9 mouse cellular contexts compared by ENCODE assay signal in genomic region chr15:78409570-78410052, GRCm38 (mm10). TPM values are rescaled to one million over a fixed set of nuclear protein-coding genes. Genes with fewer than 3 reads are reported as not detected.
A peak's percentile ranks its signal among the peaks of the same experiment; 100 is the strongest.
DNase-seq lines count a peak whose midpoint lies in the region; ATAC-seq and TF ChIP-seq lines count a peak whose summit lies in the region.
"Had no signal": no experiment of that assay in that cellular context is flagged by ENCODE, and none has a peak within 500 bp of the region (broad histone marks: within the 10 kb centered on the region; RNA-seq: fewer than 3 reads in every experiment).

No protein-coding gene starts in this region.

- WGBS in heart, embryonic 12.5 days = 15% methylated on average over 12 of the region's 12 CpGs
- WGBS in forebrain, postnatal 0 days = 10% methylated on average over 12 of the region's 12 CpGs
- WGBS in neural tube, embryonic 12.5 days = 8% methylated on average over 12 of the region's 12 CpGs

- intact Hi-C loops in heart, postnatal 25 days (cut with DNase I) = no loop called here

- peak overlapping the region; percentile 41 for H3K4me3 ChIP-seq in heart, embryonic 12.5 days
- peak overlapping the region; percentile 22 for H3K4me3 ChIP-seq in forebrain, postnatal 0 days (ENCODE audit: low read depth, low read length)
- H3K4me3 ChIP-seq in neural tube, embryonic 12.5 days = no peak overlapping the region

- H3K9ac ChIP-seq in heart, embryonic 12.5 days = peak overlapping the region; percentile 51
- H3K9ac ChIP-seq in forebrain, postnatal 0 days = no peak overlapping the region
- no peak overlapping the region for H3K9ac ChIP-seq in neural tube, embryonic 12.5 days

- no peak for ATAC-seq in heart, embryonic 12.5 days (ENCODE audit: insufficient number of reproducible peaks, low FRiP score)
- no peak for ATAC-seq in forebrain, postnatal 0 days
- ATAC-seq in neural tube, embryonic 12.5 days (ENCODE audit: low FRiP score, low read depth) = no peak

- peaks cover 50% of the 10 kb centered on the region for H3K27me3 ChIP-seq in heart, embryonic 12.5 days (replicated peaks)
- H3K27me3 ChIP-seq in forebrain, postnatal 0 days (ENCODE audit: insufficient read depth, low read length) = peaks cover 6% of the 10 kb centered on the region; the same call in 1 of the 2 replicates
- H3K27me3 ChIP-seq in neural tube, embryonic 12.5 days (replicated peaks) = peaks cover 42% of the 10 kb centered on the region

- H3K4me1 ChIP-seq in heart, embryonic 12.5 days (replicated peaks) = peaks cover 46% of the 10 kb centered on the region
- peaks cover 14% of the 10 kb centered on the region; the same call in 1 of the 2 replicates for H3K4me1 ChIP-seq in forebrain, postnatal 0 days (ENCODE audit: insufficient read depth)
- peaks cover 35% of the 10 kb centered on the region for H3K4me1 ChIP-seq in neural tube, embryonic 12.5 days

- H3K4me2 ChIP-seq in heart, embryonic 12.5 days = peak overlapping the region; percentile 71
- H3K4me2 ChIP-seq in forebrain, postnatal 0 days (ENCODE audit: low read depth) = peak overlapping the region; percentile 38
- peak overlapping the region; percentile 57 for H3K4me2 ChIP-seq in neural tube, embryonic 12.5 days (replicated peaks)

- no peak for DNase-seq in heart, postnatal 25 days (ENCODE audit: low spot score)
- DNase-seq in forebrain, postnatal 0 days = no peak
- peak; percentile 76 to 81 for DNase-seq in kidney, postnatal 36 days
- no peak for DNase-seq in left cerebral cortex, adult 11 months (ENCODE audit: low spot score)
- no peak for DNase-seq in thymus, postnatal 14 days
- DNase-seq in thymus, postnatal 4 days = no peak
- DNase-seq: B cell, adult 2 months had no signal

- no peaks in the 10 kb centered on the region for H3K36me3 ChIP-seq in heart, embryonic 12.5 days
- peaks cover 13% of the 10 kb centered on the region; the same call in 1 of the 2 replicates for H3K36me3 ChIP-seq in forebrain, postnatal 0 days (ENCODE audit: insufficient read depth)
- no peaks in the 10 kb centered on the region; the same call in 1 of the 2 replicates for H3K36me3 ChIP-seq in neural tube, embryonic 12.5 days

- H3K9me3 ChIP-seq in heart, embryonic 12.5 days (replicated peaks) = no peaks in the 10 kb centered on the region
- no peaks in the 10 kb centered on the region for H3K9me3 ChIP-seq in forebrain, postnatal 0 days (ENCODE audit: low read length)
- no peaks in the 10 kb centered on the region for H3K9me3 ChIP-seq in neural tube, embryonic 12.5 days

- no peak overlapping the region for H3K27ac ChIP-seq in heart, embryonic 12.5 days (ENCODE audit: poor library complexity, severe bottlenecking)
- H3K27ac ChIP-seq in forebrain, postnatal 0 days (ENCODE audit: low read depth, low read length) = no peak overlapping the region
- H3K27ac ChIP-seq in neural tube, embryonic 12.5 days = no peak overlapping the region

- no peak for TF ChIP-seq CTCF in forebrain, postnatal 0 days (IDR thresholded peaks at IDR 0.05; ENCODE audit: low read depth)

RNA-seq across cellular contexts. Expression of gene Mpst, which starts 3.4 kb away (rescaled TPM):
- polyA plus RNA-seq in heart, embryonic 12.5 days (2016; fragmentation: Nextera tagmentation; extraction: Ambion mirVana) = 0.32 and 1.1 TPM in 2 replicates
- total RNA-seq in heart, postnatal 25 days (2021) = 10 to 100 TPM; 39.1 to 39.6 TPM
- total RNA-seq in forebrain, postnatal 0 days (2014; rRNA removed) = 85.9 and 92.5 TPM in 2 replicates
- polyA plus RNA-seq in forebrain, postnatal 0 days (2015; fragmentation: Nextera tagmentation; extraction: Ambion mirVana) = 3.3 and 3.5 TPM in 2 replicates
- 2.1 and 2.8 TPM in 2 replicates for polyA plus RNA-seq in neural tube, embryonic 12.5 days (2016; fragmentation: Nextera tagmentation; extraction: Ambion mirVana)

RNA-seq across cellular contexts. Expression of gene Tst, which starts 3.9 kb away (rescaled TPM):
- 7.6 and 9.0 TPM in 2 replicates for polyA plus RNA-seq in heart, embryonic 12.5 days (2016; fragmentation: Nextera tagmentation; extraction: Ambion mirVana)
- 10 to 100 TPM; 16.5 to 21.1 TPM for total RNA-seq in heart, postnatal 25 days (2021)
- 36.6 and 37.7 TPM in 2 replicates for total RNA-seq in forebrain, postnatal 0 days (2014; rRNA removed)
- polyA plus RNA-seq in forebrain, postnatal 0 days (2015; fragmentation: Nextera tagmentation; extraction: Ambion mirVana) = 37.3 and 40.1 TPM in 2 replicates
- 7.6 and 9.2 TPM in 2 replicates for polyA plus RNA-seq in neural tube, embryonic 12.5 days (2016; fragmentation: Nextera tagmentation; extraction: Ambion mirVana)

RNA-seq across cellular contexts. Expression of gene Tex33, which starts 13.9 kb away (rescaled TPM):
- polyA plus RNA-seq in heart, embryonic 12.5 days (2016; fragmentation: Nextera tagmentation; extraction: Ambion mirVana) = not detected in 2 replicates
- total RNA-seq in heart, postnatal 25 days (2021) = not detected
- not detected in 2 replicates for total RNA-seq in forebrain, postnatal 0 days (2014; rRNA removed)
- polyA plus RNA-seq in forebrain, postnatal 0 days (2015; fragmentation: Nextera tagmentation; extraction: Ambion mirVana) = not detected in 2 replicates
- not detected in 2 replicates for polyA plus RNA-seq in neural tube, embryonic 12.5 days (2016; fragmentation: Nextera tagmentation; extraction: Ambion mirVana)

RNA-seq across cellular contexts. Expression of gene Kctd17, which starts 18.8 kb away (rescaled TPM):
- 19.9 and 21.6 TPM in 2 replicates for polyA plus RNA-seq in heart, embryonic 12.5 days (2016; fragmentation: Nextera tagmentation; extraction: Ambion mirVana)
- 10 to 100 TPM; 35.4 to 37.3 TPM for total RNA-seq in heart, postnatal 25 days (2021)
- total RNA-seq in forebrain, postnatal 0 days (2014; rRNA removed) = 148 and 153 TPM in 2 replicates
- polyA plus RNA-seq in forebrain, postnatal 0 days (2015; fragmentation: Nextera tagmentation; extraction: Ambion mirVana) = 146 and 152 TPM in 2 replicates
- polyA plus RNA-seq in neural tube, embryonic 12.5 days (2016; fragmentation: Nextera tagmentation; extraction: Ambion mirVana) = 88.1 and 91.9 TPM in 2 replicates

RNA-seq across cellular contexts. Expression of gene Tmprss6, which starts 58.8 kb away (rescaled TPM):
- polyA plus RNA-seq in heart, embryonic 12.5 days (2016; fragmentation: Nextera tagmentation; extraction: Ambion mirVana) = 0.19 and 0.30 TPM in 2 replicates
- total RNA-seq in heart, postnatal 25 days (2021) = not detected
- total RNA-seq in forebrain, postnatal 0 days (2014; rRNA removed) = 0.19 TPM in 1 of 2 replicates, not detected in the other
- 0.07 and 0.08 TPM in 2 replicates for polyA plus RNA-seq in forebrain, postnatal 0 days (2015; fragmentation: Nextera tagmentation; extraction: Ambion mirVana)
- 0.71 TPM in 1 of 2 replicates, not detected in the other for polyA plus RNA-seq in neural tube, embryonic 12.5 days (2016; fragmentation: Nextera tagmentation; extraction: Ambion mirVana)

Comparison
In these comparisons a context has a peak if more than half of its experiments do, and no peak if none do; other contexts are left out.
1. DNase-seq: peak in kidney, postnatal 36 days (2 of 2); none in heart, postnatal 25 days (single experiment), forebrain, postnatal 0 days (single experiment), left cerebral cortex, adult 11 months (single experiment), thymus, postnatal 14 days (single experiment) and thymus, postnatal 4 days (single experiment).
2. Peak in every context shown above with its lines, with median percentiles within 50 percentile points of each other: H3K4me2 ChIP-seq.